Mouse (Mus musculus): ENCODE results near the gene Gm17662. TPM values are rescaled to one million over a fixed set of nuclear protein-coding genes. Genes with fewer than 3 reads are reported as not detected.

Gm17662 gene
- polyA plus RNA-seq, 2 experiments from 2014 or later: not detected

DNA sequence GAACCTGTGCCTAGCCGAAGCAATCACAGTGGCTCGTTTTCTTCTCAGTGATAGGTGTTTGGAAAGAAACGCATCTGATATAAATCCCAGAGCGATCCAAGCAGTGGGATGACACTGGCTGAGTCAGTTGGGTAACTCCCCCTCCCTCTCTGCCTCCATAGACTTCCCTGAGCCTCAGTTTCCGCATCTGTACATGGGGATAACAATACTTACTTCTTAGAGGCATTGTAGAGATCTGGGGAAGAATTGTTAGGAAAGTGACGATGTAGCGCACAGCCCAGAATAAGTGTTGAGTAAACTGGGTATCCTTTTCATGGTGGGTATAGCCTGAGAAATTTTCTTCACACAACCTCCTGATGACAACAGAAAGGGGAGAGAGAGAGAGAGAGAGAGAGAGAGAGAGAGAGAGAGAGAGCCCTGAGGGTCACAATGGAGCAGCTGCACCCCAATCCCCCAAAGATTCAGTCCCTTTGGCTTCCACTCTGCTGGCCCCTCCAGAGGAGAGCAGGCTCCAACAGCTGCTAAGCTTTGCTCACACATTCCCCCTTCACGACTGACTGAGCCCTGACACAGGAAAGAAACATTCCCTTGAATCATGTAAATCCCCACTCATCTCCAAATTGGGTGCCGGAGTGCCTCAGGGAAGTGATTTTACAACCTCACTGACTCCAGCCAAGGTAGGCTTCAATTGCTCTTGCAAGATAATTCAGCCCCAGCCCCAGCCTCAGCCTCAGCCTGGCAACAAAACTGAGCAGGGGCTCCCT lies 31.6 kb downstream of the Gm17662 start:
- ATAC-seq: no peak

DNA sequence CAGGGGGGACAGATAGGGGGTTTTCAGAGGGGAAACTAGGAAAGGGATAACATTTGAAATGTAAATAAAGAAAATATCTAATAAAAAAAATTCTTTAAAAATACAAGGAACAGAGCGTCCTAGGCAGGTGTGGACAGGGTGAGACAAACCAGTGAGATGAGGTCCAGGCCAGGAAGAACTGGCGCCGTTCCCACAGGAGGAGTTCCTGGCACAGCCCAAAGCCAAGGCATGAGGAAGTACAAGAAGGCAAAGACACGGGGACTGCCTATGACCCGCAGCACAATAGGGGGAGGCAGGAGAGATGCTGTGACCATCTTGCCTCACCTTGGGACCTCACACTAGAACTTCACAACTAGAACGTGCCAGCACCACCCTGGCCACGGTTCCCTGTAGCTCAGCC lies 34.6 kb downstream of the Gm17662 start:
- ATAC-seq: no peak

DNA sequence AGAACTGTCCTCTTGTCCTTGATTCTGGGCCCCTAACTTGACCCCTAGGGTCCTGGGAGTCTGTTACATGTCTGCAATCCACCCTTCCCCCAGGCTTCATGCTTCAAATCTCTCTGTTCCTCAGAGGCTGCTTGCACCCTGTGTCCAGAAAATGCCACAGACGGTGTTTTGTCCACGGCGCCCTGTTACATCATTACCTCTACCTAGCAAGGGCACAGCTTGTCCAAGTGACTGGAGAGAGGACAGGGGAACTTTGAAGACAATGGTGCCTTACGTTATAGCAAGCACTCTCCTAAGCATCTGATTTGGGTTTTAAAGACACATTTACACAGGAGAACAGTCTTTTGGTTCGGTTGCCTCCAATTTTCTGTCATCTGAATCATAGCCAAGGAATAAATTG lies 36.5 kb downstream of the Gm17662 start:
- ATAC-seq: no peak

DNA sequence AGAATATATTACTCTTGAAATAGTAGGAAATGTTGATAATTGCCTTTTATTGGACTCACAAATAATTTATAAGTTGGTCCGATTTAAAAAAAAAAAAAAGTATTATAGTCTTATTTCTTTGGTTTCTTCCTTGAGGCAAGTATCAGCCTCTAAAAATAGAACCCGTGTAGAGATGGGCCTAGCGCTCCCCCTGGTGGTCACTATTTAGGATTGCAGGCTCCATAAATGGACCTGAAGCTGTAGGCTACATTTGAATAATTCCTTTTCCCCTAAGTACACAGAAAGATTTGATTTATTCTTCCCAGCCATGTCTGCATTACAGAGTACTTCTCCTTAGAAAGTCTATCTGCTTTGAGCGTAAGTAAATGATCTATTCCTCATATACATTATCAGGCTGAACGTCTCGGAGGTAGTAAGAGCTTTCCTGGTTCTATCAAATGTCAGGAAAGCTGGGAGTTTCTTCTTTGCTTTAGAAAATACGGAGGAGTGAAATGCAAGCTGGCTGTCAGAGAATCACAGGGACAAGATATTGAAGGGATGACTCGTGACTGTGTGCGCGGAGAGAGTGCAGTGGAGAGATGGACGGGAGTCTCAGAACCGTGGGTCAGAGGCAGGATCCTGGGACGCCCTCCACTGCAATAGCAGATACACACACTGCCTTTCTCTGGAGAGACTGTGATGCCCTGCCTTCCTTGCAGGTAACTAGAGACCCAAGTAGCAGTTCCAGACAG lies 37.0 kb downstream of the Gm17662 start:
- ATAC-seq: no peak

DNA sequence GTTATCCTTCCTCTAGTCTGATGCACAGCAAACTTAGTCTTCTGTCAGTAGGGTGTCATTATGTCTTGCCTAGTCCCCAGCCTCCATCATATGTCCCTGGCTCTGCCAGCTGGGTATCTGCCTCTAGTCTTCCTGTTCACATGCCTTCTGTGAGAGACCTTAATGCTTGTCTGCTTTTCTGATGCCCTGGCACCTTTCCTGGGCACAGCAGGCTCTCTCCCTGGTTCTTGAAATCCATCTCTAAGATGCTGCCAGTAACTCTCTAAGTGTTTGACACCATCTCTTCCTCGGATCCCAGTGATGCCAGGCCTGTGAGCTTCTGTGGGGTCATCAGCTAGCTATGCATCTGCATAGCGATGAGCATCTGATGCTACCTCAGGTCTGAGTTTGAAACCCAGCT lies 45.7 kb downstream of the Gm17662 start:
- no peak for ATAC-seq

DNA sequence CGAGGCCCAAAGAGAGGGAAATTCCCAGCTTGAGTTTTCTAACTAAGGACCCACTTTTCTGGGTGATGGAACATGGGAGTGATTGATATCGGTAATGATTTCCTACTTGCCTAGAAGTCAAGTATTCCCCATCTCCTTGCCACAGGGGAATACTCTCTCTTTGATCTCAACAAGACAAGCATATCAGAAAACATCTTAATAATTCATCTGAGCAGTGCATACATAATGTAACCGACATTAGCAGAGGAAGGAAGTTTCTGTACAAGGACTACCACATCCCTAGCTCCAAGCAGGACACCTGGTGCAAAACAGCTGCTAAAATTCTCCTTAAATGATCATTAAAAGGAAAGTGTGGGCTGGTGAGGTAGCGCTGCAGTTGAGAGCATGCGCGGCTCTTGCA lies 47.9 kb downstream of the Gm17662 start:
- ATAC-seq: no peak

Other genes starting within 250 kb of the Gm17662 start
- not detected for gene C8b, start 91.0 kb upstream of the Gm17662 start, polyA plus RNA-seq (2017; shearing (Covaris generic))
- not detected for gene C8a, start 19.1 kb downstream of the Gm17662 start, polyA plus RNA-seq (2017; shearing (Covaris generic))
- not detected for gene Fyb2, start 56.1 kb downstream of the Gm17662 start, polyA plus RNA-seq (2017; shearing (Covaris generic))

Data from CD4-positive, CD25-positive, alpha-beta regulatory T cell, adult 4 months (primary cell).